Mouse (Mus musculus) limb, embryonic 15.5 days (tissue): ENCODE results near the gene Eng. TPM values are rescaled to one million over a fixed set of nuclear protein-coding genes. Genes with fewer than 3 reads are reported as not detected.

ENCODE experiments used
- ATAC-seq: fragments of 200-750 bp; cut with Nextera tagmentation; 2 replicates; pipeline ENCODE4 v1.8.0; 2017; ENCODE audit warnings: low read depth, moderate TSS enrichment; ENCODE audit not compliant: insufficient number of reproducible peaks, low FRiP score, low TSS enrichment
- H3K27ac ChIP-seq: fragments of 300-500 bp; sonication (generic); 2 replicates; pipeline ENCODE4 v1.5.1; 2015; ENCODE audit warnings: moderate library complexity, mild to moderate bottlenecking, inconsistent platforms
- H3K27me3 ChIP-seq: fragments of 300-500 bp; sonication (generic); 2 replicates; pipeline ENCODE4 v1.6.1; 2015; ENCODE audit warnings: inconsistent platforms
- H3K36me3 ChIP-seq: fragments of 300-500 bp; sonication (generic); 2 replicates; pipeline ENCODE4 v1.6.1; 2015; ENCODE audit warnings: inconsistent platforms
- H3K4me1 ChIP-seq: fragments of 300-500 bp; sonication (generic); 2 replicates; pipeline ENCODE4 v1.6.1; 2015; ENCODE audit warnings: inconsistent platforms
- H3K4me2 ChIP-seq: fragments of 300-500 bp; sonication (generic); 2 replicates; pipeline ENCODE4 v1.6.1; 2015; ENCODE audit warnings: mild to moderate bottlenecking, inconsistent platforms
- H3K4me3 ChIP-seq: fragments of 300-500 bp; sonication (generic); 2 replicates; pipeline ENCODE4 v1.5.1; 2015; ENCODE audit warnings: mild to moderate bottlenecking, inconsistent platforms
- H3K9ac ChIP-seq: fragments of 300-500 bp; sonication (generic); 2 replicates; pipeline ENCODE4 v1.6.1; 2015; ENCODE audit warnings: inconsistent platforms
- H3K9me3 ChIP-seq: fragments of 300-500 bp; sonication (generic); 2 replicates; pipeline ENCODE4 v1.6.1; 2016; ENCODE audit warnings: inconsistent platforms
- WGBS: fragments of 180-500 bp; shearing (Covaris S2); methylation state at CpG from one replicate; pipeline ENCODE4 v1.1.7; 2015; 5-methylcytosine and 5-hydroxymethylcytosine counted together
- polyA plus RNA-seq: library from polyadenylated mRNA; unstranded; fragments of >200 nt; fragmentation: Nextera tagmentation; extraction: Ambion mirVana; gene quantifications from 2 replicates; pipeline ENCODE4 v1.2.1, GENCODE M21; 2015

The Eng gene
- polyA plus RNA-seq, 1 experiment from 2014 or later, result 64.6 TPM

DNA sequence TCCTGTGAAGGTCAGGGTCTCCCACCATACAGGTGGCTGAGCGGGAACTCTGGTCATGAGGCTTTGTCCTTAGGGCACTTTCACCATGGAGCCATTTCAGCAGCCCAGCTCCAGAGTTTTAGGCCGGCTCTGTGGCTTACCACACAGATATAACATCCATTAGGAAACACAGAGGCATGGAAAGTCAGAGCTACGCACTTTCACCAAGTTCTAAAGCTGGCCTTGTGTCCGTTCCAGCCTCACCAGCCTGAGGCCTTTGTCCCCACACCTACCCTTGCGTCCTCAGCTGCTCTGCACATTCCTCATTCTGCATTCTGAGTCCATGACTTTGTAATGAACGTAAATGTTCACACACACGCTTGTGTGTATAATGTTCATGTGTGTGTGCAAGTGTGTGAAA is 58.6 kb downstream of the Eng start:
- H3K27me3 ChIP-seq, result no peaks in the 10 kb centered on the region
- no peak overlapping the region for H3K4me3 ChIP-seq
- no peaks in the 10 kb centered on the region for H3K9me3 ChIP-seq
- no peak for ATAC-seq
- no peak overlapping the region for H3K4me2 ChIP-seq
- H3K9ac ChIP-seq, result no peak overlapping the region
- WGBS, result 90% methylated on average over 7 of the region's 7 CpGs
- H3K27ac ChIP-seq, result no peak overlapping the region
- H3K36me3 ChIP-seq, result peaks cover 76% of the 10 kb centered on the region
- H3K4me1 ChIP-seq, result peaks cover 7% of the 10 kb centered on the region; the same call in 1 of the 2 replicates

DNA sequence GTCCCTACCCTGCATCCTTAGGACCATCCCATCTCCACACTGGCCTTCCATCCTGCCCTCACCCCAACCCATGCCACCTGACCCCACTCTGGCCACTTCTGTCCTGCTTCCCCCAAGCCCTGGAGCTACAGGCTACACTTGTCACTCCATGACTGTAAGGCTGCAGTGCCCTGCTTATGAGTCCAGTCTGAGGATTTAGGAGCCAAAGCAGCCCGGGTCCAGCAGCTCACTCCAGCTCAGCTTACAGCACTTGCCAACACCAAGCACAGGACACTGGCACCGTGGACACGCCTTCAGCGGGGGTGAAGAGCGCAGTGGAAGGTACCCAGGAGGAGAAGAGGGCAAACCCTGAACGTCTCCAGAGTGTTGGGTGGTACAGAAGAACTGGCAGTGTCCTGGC is 60.6 kb downstream of the Eng start:
- no peak overlapping the region for H3K4me2 ChIP-seq
- H3K27me3 ChIP-seq, result no peaks in the 10 kb centered on the region
- no peak overlapping the region for H3K9ac ChIP-seq
- peaks cover 14% of the 10 kb centered on the region for H3K4me1 ChIP-seq
- WGBS, result 93% methylated on average over 6 of the region's 6 CpGs
- no peak overlapping the region for H3K4me3 ChIP-seq
- H3K9me3 ChIP-seq, result no peaks in the 10 kb centered on the region
- no peak for ATAC-seq
- H3K36me3 ChIP-seq, result peaks cover 89% of the 10 kb centered on the region
- H3K27ac ChIP-seq, result no peak overlapping the region

DNA sequence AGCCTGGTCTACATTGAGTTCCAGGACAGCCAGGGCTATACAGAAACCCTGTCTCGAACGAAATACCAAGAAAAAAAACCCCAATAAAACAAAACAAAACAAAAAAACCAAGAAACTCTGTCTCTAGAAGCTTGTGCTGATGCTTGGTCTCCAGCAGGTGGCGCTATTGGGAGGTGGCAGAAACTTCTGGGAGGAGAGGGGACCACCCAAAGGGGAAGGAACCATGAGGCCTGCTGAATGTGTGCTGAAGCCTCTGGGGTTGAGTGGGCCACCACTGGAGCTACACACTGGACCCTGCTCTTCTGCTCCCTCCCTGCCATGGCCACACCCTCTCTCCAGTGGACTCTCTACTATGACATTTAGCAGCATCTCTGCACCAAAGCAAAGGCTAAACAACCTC is 62.2 kb downstream of the Eng start:
- Histone ChIP-seq H3K9ac (no peak overlapping the region), H3K4me3 (no peak overlapping the region), H3K36me3 (peaks cover 74% of the 10 kb centered on the region), H3K27me3 (no peaks in the 10 kb centered on the region), H3K4me1 (peaks cover 15% of the 10 kb centered on the region), H3K4me2 (no peak overlapping the region), H3K9me3 (no peaks in the 10 kb centered on the region), H3K27ac (no peak overlapping the region)
- ATAC-seq, result no peak
- 35% methylated on average over 3 of the region's 3 CpGs for WGBS

DNA sequence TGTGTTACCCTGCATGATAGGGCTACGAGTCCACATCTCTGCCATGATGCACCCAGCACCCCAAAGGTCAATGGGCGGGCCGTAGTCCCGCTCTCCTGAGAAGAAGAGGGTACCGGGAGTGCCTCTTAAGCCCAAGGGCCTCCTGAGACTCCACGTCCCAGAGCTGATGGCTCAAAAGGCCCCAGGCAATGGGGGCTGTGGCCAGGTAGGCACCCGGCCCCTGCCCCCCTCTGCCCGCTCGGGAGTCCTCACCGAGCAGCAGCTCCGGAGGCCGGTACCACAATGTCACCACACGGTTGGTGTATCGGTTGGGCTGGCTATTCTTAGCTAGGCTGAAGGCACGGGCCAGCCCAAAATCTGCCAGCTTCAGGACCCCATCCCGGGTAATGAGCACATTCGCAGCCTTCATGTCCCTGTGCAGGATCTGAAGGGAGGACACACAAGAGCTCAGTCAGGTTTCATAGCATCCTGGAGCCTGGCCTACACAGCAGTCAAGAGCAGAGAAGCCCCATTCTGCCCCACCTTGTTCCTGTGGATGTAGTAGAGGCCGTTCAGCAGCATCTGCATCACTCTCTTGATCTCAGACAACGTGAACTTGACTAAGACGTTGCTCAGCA is 63.2 kb downstream of the Eng start:
- Histone ChIP-seq H3K4me3 (no peak overlapping the region), H3K27ac (no peak overlapping the region), H3K27me3 (no peaks in the 10 kb centered on the region), H3K4me2 (no peak overlapping the region), H3K9ac (no peak overlapping the region), H3K4me1 (peaks cover 25% of the 10 kb centered on the region), H3K9me3 (no peaks in the 10 kb centered on the region), H3K36me3 (peaks cover 64% of the 10 kb centered on the region)
- WGBS, result 91% methylated on average over 20 of the region's 20 CpGs
- no peak for ATAC-seq

DNA sequence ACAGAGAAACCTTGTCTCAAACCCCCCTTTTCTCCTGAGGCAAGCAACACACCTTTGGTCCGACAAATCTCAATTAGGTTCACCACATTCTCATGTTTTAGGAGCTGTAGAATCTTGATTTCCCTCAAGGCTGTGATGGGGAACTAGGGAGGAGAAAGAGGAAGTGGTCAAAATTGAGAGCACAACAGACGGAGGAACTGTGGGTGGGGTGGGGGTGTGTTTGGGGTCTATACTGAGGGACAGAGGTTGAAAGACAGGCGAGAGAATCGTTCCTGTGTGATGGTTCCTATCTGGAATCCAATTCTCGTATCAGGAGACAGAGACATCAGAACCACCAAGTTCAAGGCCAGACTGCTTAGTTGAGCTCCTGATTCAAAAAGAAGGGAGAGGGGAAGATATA is 64.0 kb downstream of the Eng start:
- peaks cover 33% of the 10 kb centered on the region for H3K4me1 ChIP-seq
- H3K9me3 ChIP-seq, result no peaks in the 10 kb centered on the region
- no peak overlapping the region for H3K27ac ChIP-seq
- peaks cover 56% of the 10 kb centered on the region for H3K36me3 ChIP-seq
- 86% methylated on average over 5 of the region's 5 CpGs for WGBS
- no peak for ATAC-seq
- H3K9ac ChIP-seq, result no peak overlapping the region
- no peaks in the 10 kb centered on the region for H3K27me3 ChIP-seq
- no peak overlapping the region for H3K4me3 ChIP-seq
- H3K4me2 ChIP-seq, result no peak overlapping the region

DNA sequence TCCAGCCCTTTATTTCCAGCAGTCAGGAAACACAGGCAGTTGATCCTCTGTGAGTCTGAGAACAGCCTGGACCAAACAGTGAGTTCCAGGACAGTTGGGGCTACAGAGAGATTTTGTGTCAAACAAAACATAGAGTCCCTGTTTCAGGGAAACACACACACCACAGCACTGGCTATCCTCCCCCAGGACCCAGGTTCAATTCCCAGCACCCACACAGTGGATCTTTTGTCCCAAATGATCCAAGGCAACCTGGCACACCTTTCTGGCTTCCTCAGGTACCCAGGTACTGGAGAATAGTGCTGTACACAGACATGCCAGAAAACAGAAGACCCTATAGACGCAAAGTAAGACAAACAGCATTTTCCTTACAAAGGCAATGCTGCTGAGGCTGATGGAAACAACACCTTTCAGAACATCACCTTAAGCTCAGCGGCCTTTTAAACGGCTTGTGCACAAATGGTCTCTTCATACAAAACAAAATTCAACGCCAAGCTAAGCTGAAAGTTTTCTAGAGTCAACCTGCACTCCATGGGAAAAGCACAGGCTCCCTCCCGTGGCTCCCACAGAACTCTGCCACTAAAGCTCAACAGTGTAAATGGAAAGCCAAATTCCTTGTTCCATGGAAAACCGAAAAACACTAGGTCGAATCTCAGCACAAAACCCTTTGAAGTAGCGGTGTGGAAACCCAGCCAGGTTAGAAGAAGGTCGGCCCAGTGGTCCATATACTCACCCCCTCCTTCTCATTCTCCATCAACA is 65.1 kb downstream of the Eng start:
- no peaks in the 10 kb centered on the region for H3K9me3 ChIP-seq
- peaks cover 33% of the 10 kb centered on the region for H3K4me1 ChIP-seq
- peak overlapping the region; percentile 82 for H3K9ac ChIP-seq
- no peaks in the 10 kb centered on the region for H3K27me3 ChIP-seq
- no peak for ATAC-seq
- H3K4me3 ChIP-seq, result peak overlapping the region; percentile 91
- H3K27ac ChIP-seq, result peak overlapping the region; percentile 99
- peak overlapping the region; percentile 81 for H3K4me2 ChIP-seq
- peaks cover 45% of the 10 kb centered on the region for H3K36me3 ChIP-seq
- 26% methylated on average over 9 of the region's 9 CpGs for WGBS

DNA sequence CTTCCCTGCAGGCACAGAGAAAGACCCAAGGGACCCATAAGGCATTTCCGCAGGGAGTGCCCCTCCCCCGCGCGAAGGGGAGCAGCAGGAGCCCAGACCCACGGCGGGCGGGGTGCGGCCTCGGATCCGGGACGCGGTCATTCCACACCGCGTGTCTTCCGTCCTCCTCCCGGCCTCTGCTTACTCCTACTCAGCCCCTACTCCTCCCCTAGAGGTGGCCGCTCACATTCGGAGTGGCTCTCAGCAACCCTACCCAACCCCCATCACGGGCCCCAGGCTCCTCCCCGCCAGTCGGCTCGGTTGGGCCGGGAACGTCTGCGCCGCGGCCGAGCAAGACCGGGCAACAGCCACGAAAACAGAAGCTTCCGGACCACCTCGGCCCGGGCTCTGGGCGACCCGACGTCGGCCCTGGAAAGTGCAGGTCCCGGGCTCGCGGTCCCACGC is 65.7 kb downstream of the Eng start:
- peaks cover 33% of the 10 kb centered on the region for H3K4me1 ChIP-seq
- peak overlapping the region; percentile 91 for H3K4me3 ChIP-seq
- peaks cover 39% of the 10 kb centered on the region for H3K36me3 ChIP-seq
- H3K9me3 ChIP-seq, result no peaks in the 10 kb centered on the region
- no peaks in the 10 kb centered on the region for H3K27me3 ChIP-seq
- WGBS, result under 1% methylated on average over 41 of the region's 41 CpGs
- peak overlapping the region; percentile 82 for H3K9ac ChIP-seq
- H3K27ac ChIP-seq, result peak overlapping the region; percentile 99
- ATAC-seq, result peak; percentile 59
- H3K4me2 ChIP-seq, result peak overlapping the region; percentile 81

DNA sequence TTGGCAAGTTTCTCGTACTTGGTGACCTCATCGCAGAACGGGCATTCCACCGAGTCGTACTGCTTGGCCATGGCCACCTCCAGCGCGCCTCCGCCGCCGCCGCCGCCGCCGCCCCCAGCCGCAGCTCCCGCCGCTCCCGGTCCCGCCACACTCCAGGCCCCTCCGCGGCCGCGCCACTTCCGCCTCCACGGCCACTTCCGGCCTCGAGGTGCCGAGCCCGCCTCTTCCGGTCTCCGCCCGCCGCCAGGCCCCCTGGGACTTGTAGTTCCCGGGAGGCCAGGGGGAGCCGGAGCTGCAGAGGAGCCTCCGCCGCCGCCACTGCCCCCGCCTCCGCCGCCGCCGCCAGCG is 66.2 kb downstream of the Eng start:
- Histone ChIP-seq H3K4me3 (peak overlapping the region; percentile 91), H3K9me3 (no peaks in the 10 kb centered on the region), H3K4me1 (peaks cover 33% of the 10 kb centered on the region), H3K36me3 (peaks cover 36% of the 10 kb centered on the region), H3K9ac (peak overlapping the region; percentile 82), H3K27ac (peak overlapping the region; percentile 99), H3K27me3 (no peaks in the 10 kb centered on the region), H3K4me2 (peak overlapping the region; percentile 81)
- ATAC-seq, result peak; percentile 86
- WGBS, result 0% methylated on average over 39 of the region's 44 CpGs

DNA sequence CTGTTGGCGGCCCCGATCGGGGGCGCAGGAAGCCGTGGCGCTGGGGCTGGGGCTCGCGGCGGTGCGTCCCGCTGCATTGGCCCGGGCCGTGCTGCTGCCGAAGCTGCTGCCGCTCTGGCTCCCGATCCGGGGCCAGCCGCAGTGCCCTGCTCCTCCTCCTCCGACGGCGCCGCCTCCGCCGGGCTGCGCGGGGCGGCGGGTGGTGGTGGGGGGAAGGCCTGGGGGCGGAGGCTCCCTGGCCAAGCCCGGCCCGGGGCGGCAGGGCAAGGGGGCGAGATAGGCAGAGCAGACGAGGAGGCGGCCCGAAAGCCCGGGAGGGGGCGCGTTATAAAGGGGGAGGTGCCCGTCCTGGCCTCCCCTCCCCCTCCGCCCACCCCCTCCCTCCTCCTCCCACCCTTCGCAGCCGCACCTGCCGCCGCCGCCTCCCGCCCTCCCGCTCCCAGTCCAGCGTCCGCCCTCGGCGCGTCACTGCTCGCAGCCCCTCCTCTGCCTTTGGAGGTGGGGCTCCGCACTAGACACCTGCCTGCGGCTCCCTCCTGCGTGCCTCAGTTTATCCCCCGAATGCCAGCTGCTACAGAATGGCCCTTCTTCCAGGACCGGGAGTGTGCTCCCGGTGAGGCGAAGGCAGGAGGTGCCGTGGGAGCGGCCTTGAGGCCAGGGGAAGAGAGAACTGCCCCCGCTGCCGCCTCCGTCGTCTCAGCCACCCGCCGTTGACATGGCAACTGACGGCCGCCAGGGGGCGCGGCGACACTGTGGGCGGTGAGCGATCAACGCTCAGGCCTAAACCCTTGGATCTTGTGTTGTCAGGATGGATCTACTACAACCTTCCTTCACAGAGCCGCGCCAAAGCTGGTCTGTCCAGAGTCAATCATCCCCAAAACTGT is 66.8 kb downstream of the Eng start, which contains the start of gene Cdk9:
Gene Cdk9, minus strand, starts transcription at position 143 of the 884 bp plus-strand sequence.
- peak within 1 kb of the TSS; percentile 99 for H3K27ac ChIP-seq
- H3K4me3 ChIP-seq, result peak within 1 kb of the TSS; percentile 91
- no peaks in the 10 kb centered on the region for H3K9me3 ChIP-seq
- H3K9ac ChIP-seq, result peak within 1 kb of the TSS; percentile 82
- peak; percentile 88 for ATAC-seq
- H3K4me2 ChIP-seq, result peak within 1 kb of the TSS; percentile 81
- H3K4me1 ChIP-seq, result peaks cover 33% of the 10 kb centered on the region
- H3K36me3 ChIP-seq, result peaks cover 30% of the 10 kb centered on the region
- under 1% methylated on average over 43 of the region's 79 CpGs for WGBS
- H3K27me3 ChIP-seq, result no peaks in the 10 kb centered on the region

DNA sequence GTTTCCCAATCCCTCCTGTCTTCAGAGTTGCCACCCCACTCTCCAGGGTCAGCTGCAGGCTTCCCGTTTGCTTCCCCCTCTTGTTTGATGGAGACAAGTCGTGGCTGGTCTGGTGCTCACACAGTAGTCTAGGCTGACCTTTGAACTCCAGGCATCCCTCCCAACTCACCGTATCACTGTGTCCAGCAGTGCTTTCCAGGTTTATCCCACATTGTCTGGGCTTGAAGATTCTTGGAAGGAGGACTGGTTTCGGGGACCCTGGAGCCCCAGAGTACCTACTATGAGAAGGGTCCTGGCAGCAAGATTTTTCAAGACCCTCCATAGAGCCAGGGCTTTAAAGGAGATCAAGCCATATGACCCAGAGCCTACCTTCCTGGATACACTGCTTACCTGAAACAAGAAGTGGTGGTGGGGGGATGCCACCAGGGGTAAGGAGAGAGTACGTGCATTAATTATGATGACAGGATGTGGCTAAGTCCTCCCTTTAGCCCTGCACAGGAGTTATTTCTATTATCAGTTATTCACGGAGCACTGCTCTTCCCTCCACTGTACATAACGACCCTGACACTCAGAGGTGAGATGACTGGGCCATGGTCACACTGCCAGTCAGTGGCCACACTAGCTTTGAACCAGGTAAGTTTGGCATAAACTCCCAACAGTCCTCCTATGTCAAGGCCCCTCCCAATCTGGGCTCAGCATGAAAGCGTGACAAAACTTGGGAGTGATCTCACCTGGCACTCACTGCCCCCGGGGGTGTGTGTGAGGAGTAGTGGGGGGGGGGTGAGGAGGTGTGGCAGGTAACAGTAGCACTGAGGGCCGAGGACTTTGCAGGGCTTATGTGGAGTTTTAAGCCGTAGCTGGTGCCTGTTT is 68.0 kb downstream of the Eng start:
- Histone ChIP-seq H3K4me2 (peak overlapping the region; percentile 81; the same call in 1 of the 2 replicates), H3K4me1 (peaks cover 32% of the 10 kb centered on the region), H3K27me3 (no peaks in the 10 kb centered on the region), H3K27ac (peak overlapping the region; percentile 99), H3K9ac (no peak overlapping the region), H3K4me3 (no peak overlapping the region), H3K36me3 (peaks cover 20% of the 10 kb centered on the region), H3K9me3 (no peaks in the 10 kb centered on the region)
- ATAC-seq, result no peak
- 48% methylated on average over 11 of the region's 11 CpGs for WGBS

DNA sequence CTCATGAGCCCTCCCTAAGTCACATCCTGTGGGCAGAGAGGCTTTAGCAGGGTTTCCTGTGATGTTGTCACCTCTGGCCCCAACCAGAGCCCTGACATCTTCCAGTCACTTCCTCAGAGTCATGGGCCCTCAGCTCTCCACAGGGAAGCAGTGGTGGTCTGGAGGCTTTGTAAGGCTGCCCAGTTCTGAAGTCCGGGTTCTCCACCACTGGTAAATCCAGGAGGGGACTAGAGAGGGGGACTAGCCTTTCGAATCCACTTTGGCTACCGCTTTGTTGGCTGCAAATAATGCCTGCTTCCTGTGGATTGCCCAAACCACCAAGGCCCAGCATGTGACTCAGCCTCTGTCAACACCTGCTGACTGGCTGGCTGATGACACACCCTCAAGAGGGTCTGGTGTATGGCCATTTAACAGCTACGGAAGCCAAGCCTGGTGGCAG is 68.6 kb downstream of the Eng start:
- no peak overlapping the region for H3K4me3 ChIP-seq
- no peak overlapping the region for H3K9ac ChIP-seq
- no peak overlapping the region for H3K4me2 ChIP-seq
- H3K36me3 ChIP-seq, result peaks cover 13% of the 10 kb centered on the region
- 55% methylated on average over 4 of the region's 4 CpGs for WGBS
- H3K4me1 ChIP-seq, result peaks cover 32% of the 10 kb centered on the region
- no peaks in the 10 kb centered on the region for H3K27me3 ChIP-seq
- no peaks in the 10 kb centered on the region for H3K9me3 ChIP-seq
- H3K27ac ChIP-seq, result peak overlapping the region; percentile 54
- no peak for ATAC-seq
